Mouse (Mus musculus) limb, embryonic 12.5 days (tissue): Measurements from ENCODE around the gene Tmem273. TPM values are rescaled to one million over a fixed set of nuclear protein-coding genes. Genes with fewer than 3 reads are reported as not detected.

Source experiments
- ATAC-seq: fragments of 200-750 bp; cut with Nextera tagmentation; 2 replicates; pipeline ENCODE4 v1.8.0; 2017; ENCODE audit warnings: low read depth, moderate TSS enrichment; ENCODE audit not compliant: insufficient number of reproducible peaks, insufficient read depth, low FRiP score, low TSS enrichment
- H3K27ac ChIP-seq: fragments of 300-500 bp; sonication (generic); 2 replicates; pipeline ENCODE4 v1.5.1; 2016; ENCODE audit warnings: mild to moderate bottlenecking, moderate library complexity
- H3K27me3 ChIP-seq: fragments of 300-500 bp; sonication (generic); 2 replicates; pipeline ENCODE4 v1.6.1; 2016; ENCODE audit warnings: mild to moderate bottlenecking, moderate library complexity
- H3K36me3 ChIP-seq: fragments of 300-500 bp; sonication (generic); 2 replicates; pipeline ENCODE4 v1.6.1; 2016; ENCODE audit warnings: mild to moderate bottlenecking, moderate library complexity
- H3K4me1 ChIP-seq: fragments of 300-500 bp; sonication (generic); replicated peaks from 2 replicates; pipeline ENCODE4 v1.6.1; 2016
- H3K4me2 ChIP-seq: fragments of 300-500 bp; sonication (generic); 2 replicates; pipeline ENCODE4 v1.6.1; 2016; ENCODE audit warnings: mild to moderate bottlenecking, moderate library complexity
- H3K4me3 ChIP-seq: fragments of 300-500 bp; sonication (generic); replicated peaks from 2 replicates; pipeline ENCODE4 v1.5.1; 2016; ENCODE audit warnings: mild to moderate bottlenecking
- H3K9ac ChIP-seq: fragments of 300-500 bp; sonication (generic); replicated peaks from 2 replicates; pipeline ENCODE4 v1.6.1; 2016; ENCODE audit warnings: mild to moderate bottlenecking, moderate library complexity
- H3K9me3 ChIP-seq: fragments of 300-500 bp; sonication (generic); 2 replicates; pipeline ENCODE4 v1.6.1; 2016; ENCODE audit warnings: mild to moderate bottlenecking, moderate library complexity
- WGBS: fragments of 180-500 bp; shearing (Covaris S2); methylation state at CpG from one replicate; pipeline ENCODE4 v1.1.7; 2016; 5-methylcytosine and 5-hydroxymethylcytosine counted together
- polyA plus RNA-seq: library from polyadenylated mRNA; unstranded; fragments of >200 nt; fragmentation: Nextera tagmentation; extraction: Ambion mirVana; gene quantifications from 2 replicates; pipeline ENCODE4 v1.2.1, GENCODE M21; 2016

Gene Tmem273
- polyA plus RNA-seq, 1 experiment from 2014 or later = 0.31 TPM

GRCm38 (mm10) chr14:32833847-32834246, 48.1 kb downstream of the Tmem273 start, which contains the start of gene Fam170b:
Gene Fam170b (plus strand): TSS chr14:32833962.
- no peaks in the 10 kb centered on the region for H3K27me3 ChIP-seq
- WGBS = 73% methylated on average over 8 of the region's 8 CpGs
- no peaks in the 10 kb centered on the region for H3K4me1 ChIP-seq
- no peak within 1 kb of the TSS for H3K4me2 ChIP-seq
- no peak within 1 kb of the TSS for H3K27ac ChIP-seq
- H3K9ac ChIP-seq = no peak within 1 kb of the TSS
- no peak for ATAC-seq
- no peaks in the 10 kb centered on the region for H3K36me3 ChIP-seq
- H3K4me3 ChIP-seq = no peak within 1 kb of the TSS
- 0 out of 2 replicates have a peak, but pooled peaks cover 3% of the 10 kb centered on the region for H3K9me3 ChIP-seq

- Histone ChIP-seq H3K9ac (no peak overlapping the region), H3K27ac (no peak overlapping the region), H3K9me3 (0 out of 2 replicates have a peak, but pooled peaks cover 3% of the 10 kb centered on the region), H3K27me3 (no peaks in the 10 kb centered on the region), H3K36me3 (no peaks in the 10 kb centered on the region), H3K4me2 (no peak overlapping the region), H3K4me3 (no peak overlapping the region), H3K4me1 (no peaks in the 10 kb centered on the region)
- ATAC-seq = no peak
- WGBS = 81% methylated on average over 14 of the region's 14 CpGs
These were observed 49.4 kb downstream of the Tmem273 start for GRCm38 (mm10) chr14:32835181-32835580.

- H3K27ac ChIP-seq = no peak overlapping the region
- H3K36me3 ChIP-seq = no peaks in the 10 kb centered on the region
- no peak overlapping the region for H3K4me3 ChIP-seq
- 0 out of 2 replicates have a peak, but pooled peaks cover 3% of the 10 kb centered on the region for H3K9me3 ChIP-seq
- H3K4me1 ChIP-seq = no peaks in the 10 kb centered on the region
- no peak for ATAC-seq
- WGBS = 90% methylated on average over 14 of the region's 14 CpGs
- H3K9ac ChIP-seq = no peak overlapping the region
- H3K4me2 ChIP-seq = no peak overlapping the region
- no peaks in the 10 kb centered on the region for H3K27me3 ChIP-seq
These were observed 49.8 kb downstream of the Tmem273 start for GRCm38 (mm10) chr14:32835596-32835995.

GRCm38 (mm10) chr14:32836191-32836590, 50.4 kb downstream of the Tmem273 start:
- WGBS = 87% methylated on average over 11 of the region's 11 CpGs
- ATAC-seq = no peak
- Histone ChIP-seq H3K27ac (no peak overlapping the region), H3K9ac (no peak overlapping the region), H3K4me1 (no peaks in the 10 kb centered on the region), H3K4me2 (no peak overlapping the region), H3K36me3 (no peaks in the 10 kb centered on the region), H3K27me3 (no peaks in the 10 kb centered on the region), H3K4me3 (no peak overlapping the region), H3K9me3 (no peaks in the 10 kb centered on the region)

- H3K4me3 ChIP-seq = no peak overlapping the region
- no peak overlapping the region for H3K4me2 ChIP-seq
- H3K36me3 ChIP-seq = no peaks in the 10 kb centered on the region
- no peak overlapping the region for H3K27ac ChIP-seq
- ATAC-seq = no peak
- H3K9ac ChIP-seq = no peak overlapping the region
- no peaks in the 10 kb centered on the region for H3K9me3 ChIP-seq
- H3K27me3 ChIP-seq = no peaks in the 10 kb centered on the region
- no peaks in the 10 kb centered on the region for H3K4me1 ChIP-seq
These were observed 56.3 kb downstream of the Tmem273 start for GRCm38 (mm10) chr14:32842052-32842451.

GRCm38 (mm10) chr14:32854059-32854458, 68.3 kb downstream of the Tmem273 start:
- no peak overlapping the region for H3K9ac ChIP-seq
- 93% methylated on average over 4 of the region's 4 CpGs for WGBS

GRCm38 (mm10) chr14:32856246-32856645, 70.5 kb downstream of the Tmem273 start:
- peak overlapping the region; percentile 71; the same call in 1 of the 2 replicates for H3K9ac ChIP-seq
- peak overlapping the region; percentile 77 for H3K4me2 ChIP-seq
- H3K27ac ChIP-seq = no peak overlapping the region
- peak overlapping the region; percentile 52 for H3K4me3 ChIP-seq
- no peaks in the 10 kb centered on the region for H3K36me3 ChIP-seq
- 36% methylated on average over 5 of the region's 5 CpGs for WGBS
- ATAC-seq = no peak
- no peaks in the 10 kb centered on the region for H3K9me3 ChIP-seq
- H3K4me1 ChIP-seq = peaks cover 4% of the 10 kb centered on the region
- H3K27me3 ChIP-seq = peaks cover 38% of the 10 kb centered on the region

More at GRCm38 (mm10) chr14:32854059-32854458, 68.3 kb downstream of the Tmem273 start:
- Histone ChIP-seq H3K27me3 (peaks cover 29% of the 10 kb centered on the region), H3K36me3 (no peaks in the 10 kb centered on the region), H3K4me2 (no peak overlapping the region), H3K9me3 (no peaks in the 10 kb centered on the region), H3K4me1 (no peaks in the 10 kb centered on the region), H3K27ac (no peak overlapping the region), H3K4me3 (no peak overlapping the region)
- ATAC-seq = no peak

GRCm38 (mm10) chr14:32856681-32857328, 71.0 kb downstream of the Tmem273 start, which contains the start of gene Vstm4:
Gene Vstm4 (plus strand): TSS chr14:32856756.
- ATAC-seq = peak; percentile 77; the same call in 1 of the 2 replicates
- Histone ChIP-seq H3K4me3 (peak within 1 kb of the TSS; percentile 52), H3K4me1 (peaks cover 9% of the 10 kb centered on the region), H3K9ac (peak within 1 kb of the TSS; percentile 71), H3K4me2 (peak within 1 kb of the TSS; percentile 77), H3K27me3 (peaks cover 38% of the 10 kb centered on the region), H3K9me3 (no peaks in the 10 kb centered on the region), H3K36me3 (no peaks in the 10 kb centered on the region), H3K27ac (no peak within 1 kb of the TSS)
- under 1% methylated on average over 68 of the region's 68 CpGs for WGBS

- Histone ChIP-seq H3K9ac (no peak overlapping the region), H3K27ac (no peak overlapping the region), H3K9me3 (no peaks in the 10 kb centered on the region), H3K4me3 (no peak overlapping the region), H3K36me3 (no peaks in the 10 kb centered on the region), H3K4me2 (no peak overlapping the region), H3K4me1 (peaks cover 9% of the 10 kb centered on the region), H3K27me3 (peaks cover 38% of the 10 kb centered on the region)
- WGBS = 91% methylated on average over 10 of the region's 10 CpGs
- no peak for ATAC-seq
These were observed 72.6 kb downstream of the Tmem273 start for GRCm38 (mm10) chr14:32858361-32858760.

- 81% methylated on average over 6 of the region's 6 CpGs for WGBS
- Histone ChIP-seq H3K27me3 (peaks cover 38% of the 10 kb centered on the region), H3K27ac (no peak overlapping the region), H3K4me2 (no peak overlapping the region), H3K4me1 (peaks cover 9% of the 10 kb centered on the region), H3K9me3 (no peaks in the 10 kb centered on the region), H3K9ac (no peak overlapping the region), H3K36me3 (no peaks in the 10 kb centered on the region), H3K4me3 (no peak overlapping the region)
- ATAC-seq = no peak
These were observed 73.3 kb downstream of the Tmem273 start for GRCm38 (mm10) chr14:32858941-32859510.

- Histone ChIP-seq H3K4me1 (peaks cover 9% of the 10 kb centered on the region), H3K9me3 (no peaks in the 10 kb centered on the region), H3K27me3 (peaks cover 38% of the 10 kb centered on the region), H3K9ac (no peak overlapping the region), H3K36me3 (no peaks in the 10 kb centered on the region), H3K4me2 (no peak overlapping the region), H3K27ac (no peak overlapping the region), H3K4me3 (no peak overlapping the region)
- ATAC-seq = no peak
- 67% methylated on average over 11 of the region's 11 CpGs for WGBS
These were observed 74.2 kb downstream of the Tmem273 start for GRCm38 (mm10) chr14:32859831-32860569.
